Mouse (Mus musculus): ENCODE measurements around the gene Dtx3l. TPM values are rescaled to one million over a fixed set of nuclear protein-coding genes. Genes with fewer than 3 reads are reported as not detected.

Dtx3l gene
- total RNA-seq (2023): 44.8 TPM

GRCm38 (mm10) chr16:35938211-35939151, at the start of gene Dtx3l, which contains the start of gene Parp9:
TSS of gene Dtx3l (minus strand) at chr16:35939151.
TSS of gene Parp9 (plus strand) at chr16:35938470.

DNA sequence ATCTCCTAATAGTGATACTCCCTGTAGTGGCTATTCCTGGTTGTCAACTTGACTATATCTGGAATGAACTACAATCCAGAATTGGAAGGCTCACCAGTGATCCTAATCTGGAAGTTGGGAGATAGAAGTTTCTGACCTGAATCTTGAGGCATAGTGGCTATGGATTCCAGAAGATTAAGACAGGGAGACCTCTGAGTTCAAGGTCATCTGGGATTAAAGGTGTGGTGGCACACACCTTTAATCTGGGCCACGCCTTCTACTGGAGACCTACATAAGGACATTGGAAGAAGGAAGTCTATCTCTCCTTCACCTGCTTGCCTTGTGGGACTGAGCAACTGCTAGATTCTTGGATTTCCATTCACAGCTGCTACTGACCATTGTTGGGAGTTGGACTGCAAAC, 39.5 kb upstream of the Dtx3l start, which contains the start of gene Kpna1:
Kpna1 (plus strand) TSS at position 301 of the 400 bp plus-strand sequence.

Other genes with a start within 250 kb of the Dtx3l start
- 50.3 TPM for gene Dirc2, start 169.8 kb downstream of the Dtx3l start, total RNA-seq (2023)
- gene Hspbap1, start 168.8 kb downstream of the Dtx3l start, total RNA-seq (2023): 21.5 TPM
- gene Parp14, start 67.6 kb downstream of the Dtx3l start, total RNA-seq (2023): 54.8 TPM
- gene Parp9, start 681 bp downstream of the Dtx3l start, total RNA-seq (2023): 49.0 TPM
- gene Kpna1, start 39.6 kb upstream of the Dtx3l start, total RNA-seq (2023): 123 TPM
- 9.0 TPM for gene Wdr5b, start 102.0 kb upstream of the Dtx3l start, total RNA-seq (2023)
- 42.8 TPM for gene Fam162a, start 132.4 kb upstream of the Dtx3l start, total RNA-seq (2023)
- gene Ccdc58, start 132.5 kb upstream of the Dtx3l start, total RNA-seq (2023): 24.9 TPM
- gene Csta1, start 192.1 kb upstream of the Dtx3l start, total RNA-seq (2023): not detected
- gene Stfa2l1, start 217.7 kb upstream of the Dtx3l start, total RNA-seq (2023): not detected
- gene Gm5483, start 245.1 kb upstream of the Dtx3l start, total RNA-seq (2023): not detected